Mouse (Mus musculus) embryonic fibroblast, embryonic 13.5 days (primary cell): ENCODE results near the gene Hand1. TPM values are rescaled to one million over a fixed set of nuclear protein-coding genes. Genes with fewer than 3 reads are reported as not detected.
"Not testable (repeated sequence)": the region's sequence is repeated elsewhere in the genome, so short reads cannot be mapped to it uniquely, and the experiment has no call there.

Experiments
- H3K27ac ChIP-seq: 2 replicates; pipeline ENCODE4 v1.5.1; 2012; ENCODE audit warnings: low read length, control low read depth, inconsistent platforms; ENCODE audit not compliant: insufficient read depth
- H3K4me1 ChIP-seq: 2 replicates; pipeline ENCODE4 v1.6.1; 2011; ENCODE audit warnings: low read length; ENCODE audit not compliant: control insufficient read depth, insufficient read depth
- H3K4me3 ChIP-seq: 2 replicates; pipeline ENCODE4 v1.5.1; 2011; ENCODE audit warnings: mild to moderate bottlenecking, control low read depth, low read length; ENCODE audit not compliant: insufficient read depth
- CTCF ChIP-seq: IDR thresholded peaks from 2 replicates; pipeline ENCODE4 v1.5.1; 2011; ENCODE audit warnings: mild to moderate bottlenecking, control low read depth, low read length, moderate library complexity, borderline replicate concordance; ENCODE audit not compliant: insufficient read depth
- POLR2A ChIP-seq: IDR thresholded peaks from 2 replicates; pipeline ENCODE4 v1.6.1; 2011; ENCODE audit warnings: low read depth, mild to moderate bottlenecking, control low read depth, low read length, moderate library complexity
- polyA plus RNA-seq: library from polyadenylated mRNA; stranded (reverse); fragments of >200 nt; gene quantifications from 2 replicates; pipeline ENCODE4 v1.2.4, GENCODE M21; 2011; ENCODE audit warnings: low read depth; ENCODE audit not compliant: missing spikeins, insufficient read length

The Hand1 gene
- polyA plus RNA-seq, 1 experiment, result 0.53 TPM

- Histone ChIP-seq H3K27ac (no peak overlapping the region), H3K4me3 (no peak overlapping the region), H3K4me1 (no peaks in the 10 kb centered on the region)
- TF ChIP-seq CTCF, result no peak
- TF ChIP-seq POLR2A, result no peak
Measured at GRCm38 (mm10) chr11:57823714-57824113, 8.9 kb downstream of the Hand1 start.

GRCm38 (mm10) chr11:57823159-57823558 is 9.5 kb downstream of the Hand1 start:
- not testable (repeated sequence) for H3K4me1 ChIP-seq, H3K4me3 ChIP-seq, H3K27ac ChIP-seq

DNA sequence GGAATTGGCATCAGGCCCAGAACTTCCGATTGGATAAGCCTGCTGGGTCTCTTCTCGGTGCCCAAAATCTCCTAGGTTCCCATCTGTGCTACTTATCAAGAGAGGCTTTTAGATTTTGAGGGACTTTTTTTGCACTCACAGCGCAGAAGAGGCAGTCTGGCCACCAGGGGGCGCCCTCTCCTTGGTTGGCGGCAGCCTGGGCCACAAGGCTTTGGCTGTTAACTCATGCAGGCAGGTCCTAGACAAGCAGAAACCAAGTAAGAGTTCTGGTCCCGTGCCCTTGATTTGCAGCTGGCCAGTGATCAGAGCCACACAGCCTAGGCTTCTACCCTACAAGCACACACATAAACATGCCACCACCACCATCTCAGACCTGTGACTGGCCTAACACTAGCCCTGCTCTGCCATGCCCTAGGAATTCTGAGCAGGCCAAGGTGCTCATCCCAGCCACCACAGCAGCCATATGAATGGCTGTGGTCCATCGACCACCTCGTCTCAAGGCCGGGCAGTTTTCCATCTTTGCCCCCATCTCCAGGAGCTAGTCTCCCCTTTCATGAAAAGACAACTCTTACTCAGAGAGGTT is 12.5 kb downstream of the Hand1 start:
- Histone ChIP-seq H3K27ac (no peak overlapping the region), H3K4me1 (no peaks in the 10 kb centered on the region), H3K4me3 (no peak overlapping the region)
- TF ChIP-seq POLR2A (no peak), CTCF (peak; percentile 73)

GRCm38 (mm10) chr11:57818189-57818588 is 14.4 kb downstream of the Hand1 start:
- H3K4me3 ChIP-seq, result no peak overlapping the region
- no peaks in the 10 kb centered on the region for H3K4me1 ChIP-seq
- TF ChIP-seq CTCF, result no peak
- TF ChIP-seq POLR2A, result no peak
- H3K27ac ChIP-seq, result no peak overlapping the region

DNA sequence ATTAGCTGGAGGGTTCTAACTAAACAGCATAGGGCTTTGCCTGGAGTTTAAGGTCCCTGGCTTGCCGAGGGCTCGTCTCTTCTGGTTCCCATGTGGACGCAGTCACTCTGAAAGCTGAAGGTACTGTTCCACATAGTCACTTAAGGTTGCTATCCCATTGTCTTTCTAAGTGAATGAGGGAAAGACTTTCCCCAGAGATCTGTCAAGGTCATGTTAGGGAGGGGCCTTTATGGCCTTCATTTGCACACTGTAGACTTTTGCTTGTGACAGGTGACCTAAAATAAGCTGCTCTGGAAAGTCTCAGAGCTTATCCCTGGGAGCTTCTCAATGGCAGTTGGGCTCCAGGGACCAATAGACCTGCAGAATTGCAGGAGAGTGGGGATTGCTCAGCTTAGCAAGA is 19.0 kb downstream of the Hand1 start:
- Histone ChIP-seq H3K4me1 (no peaks in the 10 kb centered on the region), H3K27ac (no peak overlapping the region), H3K4me3 (no peak overlapping the region)
- TF ChIP-seq CTCF (no peak), POLR2A (no peak)

GRCm38 (mm10) chr11:57812212-57812611 is 20.4 kb downstream of the Hand1 start:
- no peak for TF ChIP-seq CTCF
- TF ChIP-seq POLR2A, result no peak
- no peak overlapping the region for H3K27ac ChIP-seq

DNA sequence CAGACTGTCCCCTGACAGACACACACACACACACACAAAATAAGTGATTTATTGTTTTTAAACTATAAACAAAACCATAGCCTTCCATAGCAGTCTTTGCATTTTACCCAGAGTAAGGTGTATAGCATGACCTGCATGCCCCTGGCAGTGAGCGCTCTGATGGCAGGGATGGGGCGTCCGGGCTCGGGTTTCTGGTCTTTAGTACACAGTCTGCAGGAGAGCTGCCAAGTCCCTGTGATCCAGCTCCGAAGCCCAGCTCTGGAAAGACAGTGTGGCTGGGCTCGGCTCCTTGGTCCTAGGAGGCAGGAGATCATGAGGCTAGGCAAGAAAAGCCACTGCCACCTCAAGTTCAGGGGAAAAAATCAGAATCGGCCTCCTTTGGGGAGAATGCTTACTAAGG is 21.6 kb downstream of the Hand1 start:
- TF ChIP-seq POLR2A (no peak), CTCF (no peak)
- H3K4me3 ChIP-seq, result no peak overlapping the region
- no peaks in the 10 kb centered on the region for H3K4me1 ChIP-seq
- no peak overlapping the region for H3K27ac ChIP-seq

More at GRCm38 (mm10) chr11:57812212-57812611, 20.4 kb downstream of the Hand1 start:
- no peaks in the 10 kb centered on the region for H3K4me1 ChIP-seq
- H3K4me3 ChIP-seq, result no peak overlapping the region

GRCm38 (mm10) chr11:57809732-57810098 is 22.9 kb downstream of the Hand1 start:
- TF ChIP-seq CTCF, result no peak
- TF ChIP-seq POLR2A, result no peak
- H3K4me1 ChIP-seq, result no peaks in the 10 kb centered on the region
- no peak overlapping the region for H3K4me3 ChIP-seq
- H3K27ac ChIP-seq, result no peak overlapping the region

DNA sequence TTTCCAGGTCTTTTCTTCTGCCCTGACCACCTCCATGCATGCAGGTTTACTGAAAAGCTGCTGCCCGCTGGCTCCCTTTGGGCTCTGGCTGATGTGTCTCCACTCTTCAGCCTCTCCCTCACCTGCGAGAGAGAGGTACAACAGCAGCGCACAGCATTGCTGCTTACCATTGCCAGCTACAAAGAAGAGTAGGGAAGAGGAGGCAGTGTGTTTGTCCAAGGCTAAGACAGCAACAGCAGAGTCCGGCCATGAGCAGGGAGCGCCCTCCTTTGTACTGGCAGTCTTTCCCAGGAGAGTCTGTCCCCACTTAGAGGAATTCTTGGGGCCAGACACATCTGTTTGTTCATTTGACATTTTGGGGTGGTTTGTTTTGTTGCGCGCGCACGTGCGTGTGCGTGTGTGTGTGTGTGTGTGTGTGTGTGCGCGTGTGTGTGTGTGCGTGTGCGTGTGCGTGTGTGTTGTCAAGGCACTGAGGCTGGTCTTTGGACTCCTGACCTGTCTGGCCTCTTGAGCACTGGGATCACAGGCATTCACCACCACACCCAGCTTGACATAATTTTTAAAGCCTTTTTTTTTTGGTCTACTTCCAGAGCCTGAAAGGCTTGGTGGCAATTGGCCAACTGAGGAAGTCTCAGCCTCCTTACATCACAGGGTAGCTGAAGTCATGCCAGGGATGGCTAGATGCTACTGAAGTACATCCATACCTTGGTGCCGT is 23.4 kb downstream of the Hand1 start:
- TF ChIP-seq POLR2A, result no peak
- no peak for TF ChIP-seq CTCF
- H3K27ac ChIP-seq, result no peak overlapping the region
- H3K4me1 ChIP-seq, result no peaks in the 10 kb centered on the region
- H3K4me3 ChIP-seq, result no peak overlapping the region

GRCm38 (mm10) chr11:57805047-57805446 is 27.6 kb downstream of the Hand1 start:
- TF ChIP-seq CTCF (no peak), POLR2A (no peak)
- Histone ChIP-seq H3K4me3 (no peak overlapping the region), H3K4me1 (peaks cover 3% of the 10 kb centered on the region; the same call in 1 of the 2 replicates), H3K27ac (no peak overlapping the region)

DNA sequence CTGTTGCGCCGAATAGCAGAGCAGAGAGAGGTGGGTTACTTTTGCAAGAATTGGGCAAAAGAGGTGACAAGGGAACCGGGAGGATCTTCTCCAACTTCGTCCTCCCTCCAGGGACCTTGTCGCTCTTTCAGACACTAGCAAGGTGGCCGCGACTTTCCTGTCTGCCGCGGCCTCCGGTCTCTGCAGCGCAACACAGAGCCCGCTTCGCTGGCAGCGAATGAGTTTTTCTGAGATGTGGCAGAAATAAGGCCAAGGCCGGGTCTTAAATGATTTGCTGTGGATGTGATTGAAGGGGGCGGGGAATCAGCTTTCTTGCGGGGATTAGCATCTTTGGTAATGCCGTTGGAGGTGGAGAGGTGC is 30.1 kb downstream of the Hand1 start:
- peak; percentile 62 for TF ChIP-seq POLR2A
- TF ChIP-seq CTCF, result no peak
- peaks cover 3% of the 10 kb centered on the region; the same call in 1 of the 2 replicates for H3K4me1 ChIP-seq
- no peak overlapping the region for H3K27ac ChIP-seq
- peak overlapping the region; percentile 73 for H3K4me3 ChIP-seq
